Mouse (Mus musculus): ENCODE measurements around the gene 9130230L23Rik. TPM values are rescaled to one million over a fixed set of nuclear protein-coding genes. Genes with fewer than 3 reads are reported as not detected.
"Not testable (repeated sequence)": the region's sequence is repeated elsewhere in the genome, so short reads cannot be mapped to it uniquely, and the experiment has no call there.

9130230L23Rik gene
- polyA plus RNA-seq, 1 experiment, result not detected

DNA sequence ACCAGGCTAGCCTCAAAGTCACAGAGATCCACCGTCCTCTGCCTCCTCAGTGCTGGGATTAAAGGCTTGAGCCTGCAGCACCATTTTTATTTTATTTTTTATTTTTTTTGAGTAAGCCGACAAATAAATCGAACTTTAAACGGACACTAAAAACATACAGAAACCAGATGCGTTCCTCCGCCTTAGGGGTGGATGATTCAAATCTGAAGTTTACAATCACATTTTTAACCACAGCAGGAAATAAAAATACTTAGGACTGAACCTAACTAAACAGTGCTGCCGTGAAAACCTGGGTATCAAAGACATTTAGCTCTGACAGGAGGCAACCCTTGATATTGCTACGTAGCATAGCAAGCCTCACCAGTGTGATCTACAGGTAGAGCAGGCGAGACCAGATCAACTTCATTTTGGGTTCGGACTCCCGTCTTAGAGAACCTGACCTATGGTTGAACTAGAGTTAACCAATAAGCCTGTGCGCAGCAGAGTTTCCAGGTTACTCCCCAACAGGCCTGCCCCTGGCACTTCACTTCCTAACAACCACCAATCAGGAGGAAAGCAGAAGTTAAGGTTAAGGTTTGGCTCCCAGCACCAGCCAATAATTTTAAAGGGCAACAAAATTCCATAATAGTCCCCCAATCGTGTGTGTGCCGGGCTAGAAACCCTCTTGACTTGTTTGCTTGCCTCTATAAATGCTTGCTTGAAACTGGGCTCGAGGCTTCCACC lies 4.3 kb upstream of the 9130230L23Rik start:
- no peak overlapping the region for H3K27ac ChIP-seq (ENCODE audit: insufficient read depth, low read length)
- TF ChIP-seq CTCF (IDR thresholded peaks at IDR 0.05; ENCODE audit: borderline replicate concordance, insufficient read depth, low read length) (no peak), POLR2A (IDR thresholded peaks at IDR 0.05; ENCODE audit: low read depth, low read length) (no peak)
- no peak overlapping the region for H3K4me3 ChIP-seq (ENCODE audit: insufficient read depth, low read length)
- H3K4me1 ChIP-seq (ENCODE audit: control insufficient read depth, insufficient read depth, low read length), result no peaks in the 10 kb centered on the region

DNA sequence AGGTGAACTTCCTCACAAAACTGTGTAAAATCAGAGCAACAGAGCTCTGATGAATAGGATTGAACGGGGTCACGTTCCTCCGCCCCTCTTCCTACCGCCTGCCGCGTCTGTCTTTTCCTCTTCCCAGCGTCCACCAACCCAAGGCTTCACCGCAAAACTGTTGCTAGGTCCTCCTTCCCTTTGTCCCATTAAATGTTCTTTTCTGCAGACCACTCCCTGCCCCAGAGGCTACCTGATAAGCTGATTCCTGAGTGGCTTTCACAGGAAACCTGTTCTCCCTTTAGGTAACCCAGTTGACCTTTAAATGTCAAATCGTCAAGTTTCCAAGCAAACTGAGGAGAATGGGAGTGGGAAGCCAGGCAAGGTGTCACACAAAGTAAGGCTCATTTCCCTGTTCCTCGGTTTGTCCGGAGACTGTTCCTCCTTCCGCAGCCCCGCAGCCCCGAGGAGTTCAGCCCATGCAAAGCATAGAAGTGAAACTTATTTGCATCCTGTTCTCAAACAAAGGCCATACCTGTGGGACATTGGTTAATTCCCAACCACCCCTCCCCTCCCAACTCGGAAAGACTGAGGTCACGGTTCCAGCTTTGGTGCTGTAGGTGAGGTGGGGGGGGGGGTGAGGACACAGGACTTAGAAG lies 1.1 kb upstream of the 9130230L23Rik start:
- H3K4me3 ChIP-seq (ENCODE audit: insufficient read depth, low read length), result no peak overlapping the region
- H3K27ac ChIP-seq (ENCODE audit: insufficient read depth, low read length), result no peak overlapping the region
- no peak for TF ChIP-seq CTCF (IDR thresholded peaks at IDR 0.05; ENCODE audit: borderline replicate concordance, insufficient read depth, low read length)
- TF ChIP-seq POLR2A (IDR thresholded peaks at IDR 0.05; ENCODE audit: low read depth, low read length), result no peak
- no peaks in the 10 kb centered on the region for H3K4me1 ChIP-seq (ENCODE audit: control insufficient read depth, insufficient read depth, low read length)

DNA sequence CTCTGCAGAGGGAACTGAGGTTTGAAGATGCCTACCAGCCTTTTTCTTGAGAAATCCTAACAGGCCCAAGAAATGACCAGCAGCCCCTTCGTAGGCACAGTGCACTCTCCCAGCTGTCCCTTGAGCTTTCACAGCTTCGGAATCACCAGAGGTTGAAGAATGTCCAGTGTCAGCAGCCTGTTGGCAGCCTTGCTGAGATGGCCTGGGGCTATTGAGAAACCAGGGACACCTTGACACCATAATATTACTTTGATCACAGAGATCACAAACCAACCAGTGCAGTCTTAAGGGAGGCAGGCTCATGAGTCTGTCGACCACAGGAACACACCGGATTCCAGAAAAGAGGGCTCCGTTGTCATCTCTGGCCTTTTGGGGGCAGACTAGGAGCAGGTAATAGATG lies 2.9 kb downstream of the 9130230L23Rik start:
- H3K27ac ChIP-seq (ENCODE audit: insufficient read depth, low read length), result no peak overlapping the region
- no peaks in the 10 kb centered on the region for H3K4me1 ChIP-seq (ENCODE audit: control insufficient read depth, insufficient read depth, low read length)
- TF ChIP-seq POLR2A (IDR thresholded peaks at IDR 0.05; ENCODE audit: low read depth, low read length), result no peak
- TF ChIP-seq CTCF (IDR thresholded peaks at IDR 0.05; ENCODE audit: borderline replicate concordance, insufficient read depth, low read length), result no peak
- no peak overlapping the region for H3K4me3 ChIP-seq (ENCODE audit: insufficient read depth, low read length)

DNA sequence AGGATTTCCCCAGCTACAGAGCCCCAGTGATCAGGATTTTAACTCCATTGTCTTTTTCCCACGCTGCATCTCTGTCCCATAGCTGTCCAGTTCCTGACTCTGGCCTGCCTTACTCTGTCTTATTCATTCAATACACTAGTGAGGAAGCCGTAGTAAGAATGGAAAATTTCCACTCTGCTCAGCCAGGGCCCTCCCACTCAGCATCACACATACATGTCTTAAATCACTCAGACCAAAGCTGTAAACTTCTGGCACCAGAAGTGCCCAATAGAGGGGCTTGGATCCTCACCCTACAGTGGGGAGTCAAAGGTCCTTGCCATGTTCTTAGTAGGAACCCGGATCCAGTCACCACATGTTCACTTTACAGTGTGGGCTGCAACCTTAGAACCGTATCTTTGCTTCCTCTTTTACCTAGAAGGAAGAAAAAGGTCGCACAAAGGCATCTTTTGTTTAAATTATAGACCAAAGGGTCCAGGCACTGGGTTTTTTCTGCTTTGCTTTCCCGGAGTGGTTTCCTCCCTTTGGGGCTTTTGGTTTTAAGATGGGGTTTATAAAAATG lies 3.4 kb downstream of the 9130230L23Rik start:
- Histone ChIP-seq H3K4me1 (ENCODE audit: control insufficient read depth, insufficient read depth, low read length) (no peaks in the 10 kb centered on the region), H3K4me3 (ENCODE audit: insufficient read depth, low read length) (no peak overlapping the region), H3K27ac (ENCODE audit: insufficient read depth, low read length) (no peak overlapping the region)
- no peak for TF ChIP-seq CTCF (IDR thresholded peaks at IDR 0.05; ENCODE audit: borderline replicate concordance, insufficient read depth, low read length)
- TF ChIP-seq POLR2A (IDR thresholded peaks at IDR 0.05; ENCODE audit: low read depth, low read length), result no peak

DNA sequence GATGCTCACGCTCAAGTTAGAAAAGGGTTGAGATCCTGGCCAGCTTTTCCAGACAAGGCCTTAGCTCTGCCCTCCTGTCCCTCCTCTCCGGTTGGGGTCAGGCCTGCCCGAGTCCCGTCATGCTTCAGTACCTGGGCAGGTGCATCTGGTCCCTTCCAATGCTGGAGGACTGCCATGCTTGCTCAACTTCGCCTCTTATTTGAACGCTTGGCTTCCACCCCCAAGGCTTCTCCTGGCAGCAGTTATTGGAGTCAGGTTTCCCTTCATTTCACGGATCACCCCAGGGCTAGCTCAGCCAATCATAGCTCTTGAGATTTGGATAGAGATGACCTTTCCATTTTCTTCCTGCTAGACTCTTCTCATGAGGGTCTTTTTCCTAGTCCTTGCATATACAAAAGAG lies 4.0 kb downstream of the 9130230L23Rik start:
- no peak overlapping the region for H3K4me3 ChIP-seq (ENCODE audit: insufficient read depth, low read length)
- H3K4me1 ChIP-seq (ENCODE audit: control insufficient read depth, insufficient read depth, low read length), result no peaks in the 10 kb centered on the region
- TF ChIP-seq POLR2A (IDR thresholded peaks at IDR 0.05; ENCODE audit: low read depth, low read length) (no peak), CTCF (IDR thresholded peaks at IDR 0.05; ENCODE audit: borderline replicate concordance, insufficient read depth, low read length) (no peak)
- H3K27ac ChIP-seq (ENCODE audit: insufficient read depth, low read length), result no peak overlapping the region

DNA sequence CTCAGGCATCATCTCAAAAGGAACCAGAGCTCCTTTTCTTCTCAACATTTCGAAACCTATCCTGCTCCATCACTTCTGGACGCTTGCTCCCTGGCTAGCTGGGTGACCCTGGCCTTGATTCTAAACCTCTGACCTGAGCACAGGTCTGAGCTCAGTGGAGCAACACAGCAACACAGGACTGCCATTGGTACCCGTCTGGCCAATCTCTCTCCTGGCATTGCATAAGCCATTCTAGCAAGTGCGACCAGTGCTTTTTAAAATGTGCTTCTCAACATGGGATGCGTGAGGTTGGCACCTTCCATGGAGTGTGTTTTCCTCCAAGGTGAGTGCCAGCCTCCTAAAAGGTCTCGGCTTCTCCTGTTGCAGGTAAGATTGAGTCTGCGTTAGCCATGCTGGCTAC lies 5.0 kb downstream of the 9130230L23Rik start:
- no peak overlapping the region for H3K4me3 ChIP-seq (ENCODE audit: insufficient read depth, low read length)
- no peak overlapping the region for H3K27ac ChIP-seq (ENCODE audit: insufficient read depth, low read length)
- no peak for TF ChIP-seq CTCF (IDR thresholded peaks at IDR 0.05; ENCODE audit: borderline replicate concordance, insufficient read depth, low read length)
- TF ChIP-seq POLR2A (IDR thresholded peaks at IDR 0.05; ENCODE audit: low read depth, low read length), result no peak
- no peaks in the 10 kb centered on the region for H3K4me1 ChIP-seq (ENCODE audit: control insufficient read depth, insufficient read depth, low read length)

DNA sequence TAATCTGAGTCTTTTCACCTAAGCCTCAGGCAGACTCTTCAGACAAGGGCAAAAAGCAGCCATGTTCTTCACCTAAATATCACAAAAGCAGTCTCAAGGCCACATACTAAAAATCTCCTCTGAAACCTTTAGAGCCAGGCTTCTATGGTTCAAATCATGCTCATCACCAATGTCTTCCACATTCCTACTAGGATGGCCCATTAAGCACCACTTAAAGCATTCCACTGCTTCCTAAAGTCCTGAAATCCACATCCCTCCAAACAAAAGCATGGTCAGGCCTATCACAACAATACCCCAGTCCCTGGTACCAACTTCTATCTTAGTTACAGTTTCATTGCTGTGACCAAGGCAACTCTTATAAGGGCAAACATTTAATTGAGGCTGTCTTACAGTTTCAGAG lies 6.3 kb downstream of the 9130230L23Rik start:
- Histone ChIP-seq H3K4me3 (ENCODE audit: insufficient read depth, low read length) (no peak overlapping the region), H3K4me1 (ENCODE audit: control insufficient read depth, insufficient read depth, low read length) (no peaks in the 10 kb centered on the region), H3K27ac (ENCODE audit: insufficient read depth, low read length) (no peak overlapping the region)
- no peak for TF ChIP-seq POLR2A (IDR thresholded peaks at IDR 0.05; ENCODE audit: low read depth, low read length)
- TF ChIP-seq CTCF (IDR thresholded peaks at IDR 0.05; ENCODE audit: borderline replicate concordance, insufficient read depth, low read length), result no peak

DNA sequence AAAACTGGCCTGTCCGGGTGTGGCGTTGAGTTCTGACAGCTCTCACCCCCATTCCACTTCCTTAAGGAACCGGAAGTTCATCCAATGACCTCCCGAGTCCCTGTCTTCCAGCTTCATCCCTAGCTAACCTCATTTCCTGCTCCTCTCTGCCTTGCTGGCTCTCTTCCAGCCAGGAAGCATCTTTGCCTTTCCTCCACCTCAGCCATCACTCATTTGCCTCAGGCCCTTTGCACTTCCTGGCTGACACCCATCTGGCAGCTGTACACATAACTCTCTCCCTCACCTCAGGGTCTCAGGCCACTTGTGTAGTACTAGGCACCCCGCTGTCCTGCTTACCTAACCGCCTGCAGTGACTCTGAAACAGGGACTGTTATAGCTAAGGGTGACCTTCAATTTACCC lies 9.4 kb downstream of the 9130230L23Rik start:
- no peak for TF ChIP-seq POLR2A (IDR thresholded peaks at IDR 0.05; ENCODE audit: low read depth, low read length)
- TF ChIP-seq CTCF (IDR thresholded peaks at IDR 0.05; ENCODE audit: borderline replicate concordance, insufficient read depth, low read length), result no peak
- Histone ChIP-seq H3K4me3 (ENCODE audit: insufficient read depth, low read length) (no peak overlapping the region), H3K4me1 (ENCODE audit: control insufficient read depth, insufficient read depth, low read length) (no peaks in the 10 kb centered on the region), H3K27ac (ENCODE audit: insufficient read depth, low read length) (no peak overlapping the region)

DNA sequence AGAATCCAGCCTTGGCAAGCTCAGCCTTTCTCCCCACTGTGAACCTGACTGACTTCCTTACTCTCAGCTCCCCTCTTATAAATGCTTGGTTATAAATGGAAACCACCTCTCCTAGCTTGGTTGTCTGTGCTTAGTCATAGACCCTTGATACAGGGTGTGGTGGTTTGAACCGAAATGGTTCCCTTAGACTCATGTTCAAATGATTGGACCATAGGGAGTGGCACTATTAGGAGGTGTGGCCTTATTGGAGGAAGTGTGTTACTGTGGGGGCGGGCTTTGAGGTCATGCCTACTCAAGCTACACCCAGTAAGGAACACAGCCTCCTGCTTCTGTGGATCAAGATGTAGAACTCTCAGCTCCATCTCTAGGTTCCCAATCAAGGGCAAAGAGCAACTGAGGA lies 12.9 kb downstream of the 9130230L23Rik start:
- H3K4me1 ChIP-seq (ENCODE audit: control insufficient read depth, insufficient read depth, low read length), result no peaks in the 10 kb centered on the region
- no peak for TF ChIP-seq POLR2A (IDR thresholded peaks at IDR 0.05; ENCODE audit: low read depth, low read length)
- no peak for TF ChIP-seq CTCF (IDR thresholded peaks at IDR 0.05; ENCODE audit: borderline replicate concordance, insufficient read depth, low read length)
- H3K4me3 ChIP-seq (ENCODE audit: insufficient read depth, low read length), result no peak overlapping the region
- no peak overlapping the region for H3K27ac ChIP-seq (ENCODE audit: insufficient read depth, low read length)

DNA sequence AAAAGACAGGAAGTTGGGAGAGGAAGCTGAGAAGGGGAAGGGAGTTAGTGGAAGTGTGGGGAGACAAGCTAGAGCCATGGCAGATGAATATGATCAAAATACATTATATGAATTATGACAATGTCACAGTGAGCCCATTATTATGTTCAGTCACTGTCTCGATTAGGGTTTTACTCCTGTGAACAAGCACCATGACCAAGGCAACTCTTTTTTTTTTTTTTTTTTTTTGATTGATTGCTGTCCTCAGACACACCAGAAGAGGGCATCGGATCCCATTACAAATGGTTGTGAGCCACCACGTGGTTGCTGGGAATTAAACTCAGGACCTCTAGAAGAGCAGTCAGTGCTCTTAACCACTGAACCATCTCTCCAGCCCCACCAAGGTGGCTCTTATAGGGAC lies 17.1 kb downstream of the 9130230L23Rik start:
- not testable (repeated sequence) for H3K4me3 ChIP-seq (ENCODE audit: insufficient read depth, low read length); H3K27ac ChIP-seq (ENCODE audit: insufficient read depth, low read length); H3K4me1 ChIP-seq (ENCODE audit: control insufficient read depth, insufficient read depth, low read length)

Measured in embryonic fibroblast, embryonic 13.5 days (primary cell).